Mouse (Mus musculus) G1E (cell line): ENCODE measurements around the gene Sdccag8. TPM values are rescaled to one million over a fixed set of nuclear protein-coding genes. Genes with fewer than 3 reads are reported as not detected.

Experiments used
- ATAC-seq: 2 replicates; pipeline ENCODE4 v1.8.0; 2016; ENCODE audit warnings: mild to moderate bottlenecking; ENCODE audit not compliant: insufficient number of reproducible peaks, poor library complexity, low FRiP score, severe bottlenecking; ENCODE audit errors: extremely low read depth
- DNase-seq: peaks from one replicate; pipeline ENCODE4 v3.0.0; 2012; ENCODE audit warnings: low spot score
- H3K27me3 ChIP-seq: 2 replicates; pipeline ENCODE4 v1.6.1; 2012; ENCODE audit warnings: mild to moderate bottlenecking, low read length, inconsistent platforms; ENCODE audit not compliant: insufficient read depth
- H3K36me3 ChIP-seq: replicated peaks from 2 replicates; pipeline ENCODE3; 2012; ENCODE audit warnings: mild to moderate bottlenecking, inconsistent platforms
- H3K4me1 ChIP-seq: 2 replicates; pipeline ENCODE4 v1.6.1; 2012; ENCODE audit warnings: low read depth, low read length, inconsistent platforms, mixed read lengths; ENCODE audit not compliant: insufficient read depth
- H3K4me3 ChIP-seq: 2 replicates; pipeline ENCODE4 v1.5.1; 2012; ENCODE audit warnings: low read depth, mild to moderate bottlenecking, inconsistent platforms, low read length, moderate library complexity, mixed read lengths
- H3K9me3 ChIP-seq: replicated peaks from 2 replicates; pipeline ENCODE4 v1.6.1; 2012; ENCODE audit warnings: inconsistent platforms
- CTCF ChIP-seq: IDR thresholded peaks from 2 replicates; pipeline ENCODE4 v1.5.1; 2012; ENCODE audit warnings: low read depth, low read length, inconsistent platforms, mixed read lengths
- GATA1 ChIP-seq: IDR thresholded peaks from 2 replicates; pipeline ENCODE4 v1.6.1; 2012; ENCODE audit warnings: borderline replicate concordance, low read length, inconsistent platforms, mixed read lengths
- GATA2 ChIP-seq: IDR thresholded peaks from 2 replicates; pipeline ENCODE4 v1.6.1; 2012; ENCODE audit warnings: low read depth, low read length, inconsistent platforms, borderline replicate concordance
- POLR2AphosphoS5 ChIP-seq: IDR thresholded peaks from 2 replicates; pipeline ENCODE4 v1.6.1; 2012; ENCODE audit warnings: low read depth, low read length, inconsistent platforms; ENCODE audit not compliant: insufficient replicate concordance
- TAL1 ChIP-seq: conservative IDR thresholded peaks from 2 replicates; pipeline ENCODE4 v1.6.1; 2012; ENCODE audit warnings: low read depth, low read length, inconsistent platforms, mixed read lengths
- polyA plus RNA-seq: library from polyadenylated mRNA; stranded (reverse); fragments of >175 nt; gene quantifications from 2 replicates; pipeline ENCODE4 v1.2.3, GENCODE M21; 2012
- total RNA-seq, 2 experiments: library from RNA; stranded (forward) in 1 of 2; stranded (reverse) in 1 of 2; fragments of 200-1000 nt in 1 of 2; fragments of >200 nt in 1 of 2; fragmentation: Nextera tagmentation in 1 of 2; gene quantifications; 2 replicates each; pipeline ENCODE4 v1.2.3; 2014 to 2017

Sdccag8 gene
- total and polyA plus RNA-seq, 3 experiments: 2.2 to 19.9 (median 11.9) TPM

DNA sequence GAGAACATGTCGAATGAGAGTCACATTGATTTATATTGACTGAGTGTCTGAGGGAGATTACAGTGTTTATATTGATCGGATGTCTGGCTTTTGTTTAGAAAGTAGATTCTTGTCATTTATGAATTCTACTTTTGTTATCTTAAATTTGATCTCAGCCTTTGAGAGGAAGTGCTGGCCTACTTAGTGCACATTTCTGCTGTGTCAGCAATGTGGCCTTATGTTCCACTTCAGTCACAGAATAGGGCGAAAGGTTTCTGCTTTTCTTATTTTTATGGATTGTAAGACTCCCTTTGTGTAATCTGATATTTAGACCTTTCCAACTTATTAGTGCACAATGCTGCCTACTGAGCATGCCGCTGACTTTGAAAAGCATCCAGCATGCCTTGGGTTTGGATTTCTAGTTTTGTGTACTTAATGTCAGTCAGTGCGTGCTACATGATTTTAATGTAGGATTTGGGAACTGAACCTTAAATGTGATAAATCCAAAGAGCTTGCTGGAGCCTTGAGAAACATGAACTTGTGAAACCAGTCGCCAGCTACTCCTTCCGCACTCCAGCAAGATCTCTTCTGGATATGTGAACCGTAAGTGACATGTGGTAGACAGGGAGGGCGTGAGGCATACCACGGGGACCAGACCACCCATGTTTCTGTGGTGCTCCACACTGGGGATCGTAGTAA lies 34.3 kb downstream of the Sdccag8 start:
- Histone ChIP-seq H3K4me1 (peaks cover 7% of the 10 kb centered on the region), H3K9me3 (no peaks in the 10 kb centered on the region), H3K36me3 (peaks cover 64% of the 10 kb centered on the region), H3K4me3 (no peak overlapping the region), H3K27me3 (no peaks in the 10 kb centered on the region)
- peak; percentile 54; the same call in 1 of the 2 replicates for ATAC-seq
- no peak for DNase-seq
- no peak for TF ChIP-seq GATA1
- no peak for TF ChIP-seq CTCF
- TF ChIP-seq GATA2: no peak
- no peak for TF ChIP-seq POLR2AphosphoS5
- no peak for TF ChIP-seq TAL1

- peaks cover 64% of the 10 kb centered on the region for H3K36me3 ChIP-seq
- ATAC-seq: no peak
- H3K4me1 ChIP-seq: peaks cover 5% of the 10 kb centered on the region
- H3K27me3 ChIP-seq: no peaks in the 10 kb centered on the region
- TF ChIP-seq GATA2 (no peak), GATA1 (no peak), CTCF (no peak), POLR2AphosphoS5 (no peak), TAL1 (no peak)
- H3K4me3 ChIP-seq: no peak overlapping the region
- DNase-seq: no peak
- H3K9me3 ChIP-seq: no peaks in the 10 kb centered on the region
Measured at GRCm38 (mm10) chr1:176849377-176849776, 34.9 kb downstream of the Sdccag8 start.

DNA sequence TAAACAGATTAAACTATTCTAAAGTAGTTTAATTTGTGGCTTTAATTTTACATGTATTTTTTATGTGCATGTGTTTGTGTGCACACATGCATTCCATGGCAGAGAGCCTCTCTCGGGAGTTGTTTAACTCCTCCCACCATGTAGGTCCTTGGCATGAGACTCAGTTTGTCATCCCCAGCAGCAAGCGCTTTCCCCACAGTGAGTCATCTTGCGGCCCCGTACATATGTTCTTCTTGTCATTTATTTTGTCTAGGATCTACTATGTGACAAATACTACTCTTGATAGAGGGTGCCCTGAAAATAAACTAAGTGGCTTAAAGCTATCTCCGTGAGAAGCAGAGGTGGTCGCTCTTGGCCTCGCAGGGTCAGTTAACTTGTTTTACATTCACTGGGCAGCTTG lies 36.9 kb downstream of the Sdccag8 start:
- Histone ChIP-seq H3K4me3 (no peak overlapping the region), H3K9me3 (no peaks in the 10 kb centered on the region), H3K27me3 (no peaks in the 10 kb centered on the region), H3K36me3 (peaks cover 56% of the 10 kb centered on the region), H3K4me1 (peaks cover 5% of the 10 kb centered on the region)
- ATAC-seq: no peak
- TF ChIP-seq GATA1: no peak
- no peak for TF ChIP-seq CTCF
- no peak for TF ChIP-seq POLR2AphosphoS5
- TF ChIP-seq TAL1: no peak
- no peak for TF ChIP-seq GATA2
- no peak for DNase-seq

DNA sequence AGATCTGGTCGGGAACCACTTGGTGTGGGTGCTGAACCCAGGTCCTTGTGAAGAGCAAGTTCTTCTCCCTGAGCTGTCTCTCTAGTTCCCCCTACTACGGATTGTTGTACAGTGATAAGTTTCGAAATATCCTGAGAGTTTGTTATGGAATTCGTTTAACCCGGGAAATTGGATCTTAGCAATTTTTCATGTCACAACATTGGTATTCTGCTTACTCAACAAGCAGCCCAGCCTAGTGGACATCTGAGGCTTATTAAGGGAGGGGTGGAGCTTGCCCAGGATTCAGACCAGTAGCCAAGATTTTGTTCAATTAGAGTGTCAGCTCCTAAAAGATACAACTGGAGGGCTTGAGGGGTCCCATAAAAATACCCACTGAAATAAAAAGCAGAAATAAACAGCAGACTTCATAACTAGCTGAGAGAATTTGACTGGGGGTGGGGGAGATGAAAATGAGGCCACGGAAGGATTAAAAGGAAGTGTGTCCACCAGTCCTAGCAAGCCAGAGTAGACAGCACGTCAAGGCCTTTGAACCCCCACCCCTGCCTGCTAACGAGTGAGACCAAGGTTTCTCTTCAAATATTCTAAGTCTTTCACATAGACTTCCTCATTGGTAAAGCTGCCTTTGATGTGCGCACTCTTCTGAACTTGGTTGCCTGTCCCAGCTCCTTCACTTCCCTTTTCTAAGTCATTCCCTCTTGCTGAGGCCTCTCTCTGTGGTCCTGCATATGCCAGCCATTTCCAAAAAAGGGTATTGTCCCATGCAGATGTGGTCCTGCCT lies 38.5 kb downstream of the Sdccag8 start:
- no peak for DNase-seq
- no peak for ATAC-seq
- TF ChIP-seq CTCF: no peak
- TF ChIP-seq TAL1: no peak
- no peak for TF ChIP-seq GATA2
- no peak for TF ChIP-seq GATA1
- TF ChIP-seq POLR2AphosphoS5: no peak
- no peaks in the 10 kb centered on the region for H3K27me3 ChIP-seq
- H3K4me1 ChIP-seq: peaks cover 5% of the 10 kb centered on the region
- H3K36me3 ChIP-seq: peaks cover 46% of the 10 kb centered on the region
- H3K4me3 ChIP-seq: no peak overlapping the region
- H3K9me3 ChIP-seq: no peaks in the 10 kb centered on the region

DNA sequence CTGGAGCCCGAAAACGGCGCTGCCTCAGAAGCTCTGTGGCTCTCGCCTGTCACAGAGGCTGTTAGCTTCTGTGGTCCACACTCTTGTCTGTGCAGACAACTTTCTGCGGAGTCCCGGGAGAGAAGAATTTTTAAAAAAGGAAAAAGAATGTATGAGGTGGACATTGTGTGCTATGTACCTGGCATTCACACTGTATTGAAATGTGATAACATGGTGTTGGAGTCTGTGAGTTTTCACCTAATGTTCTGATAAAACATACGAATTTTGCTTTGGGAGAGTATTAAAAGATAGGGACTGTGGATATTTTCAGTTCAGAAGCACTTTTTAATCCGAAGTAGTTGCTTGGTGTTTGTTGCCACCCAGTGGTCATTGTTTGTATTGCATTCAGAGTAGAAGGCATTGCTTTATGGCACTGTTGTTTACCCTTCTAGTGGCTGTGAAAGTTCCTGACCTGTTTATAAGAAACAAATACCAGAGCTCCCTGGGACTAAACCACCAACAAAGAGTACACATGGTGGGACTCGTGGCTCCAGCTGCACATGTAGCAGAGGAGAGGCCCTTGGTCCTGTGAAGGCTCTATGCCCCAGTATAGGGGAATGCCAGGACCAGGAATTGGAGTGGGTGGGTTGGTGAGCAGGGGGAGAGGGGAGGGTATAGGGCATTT lies 47.7 kb downstream of the Sdccag8 start:
- Histone ChIP-seq H3K27me3 (no peaks in the 10 kb centered on the region), H3K36me3 (peaks cover 8% of the 10 kb centered on the region), H3K4me3 (no peak overlapping the region), H3K9me3 (no peaks in the 10 kb centered on the region), H3K4me1 (no peaks in the 10 kb centered on the region)
- ATAC-seq (peak; percentile 49; the same call in 1 of the 2 replicates), DNase-seq (peak; percentile 38)
- TF ChIP-seq TAL1: no peak
- TF ChIP-seq CTCF: peak; percentile 55
- TF ChIP-seq GATA2: no peak

GRCm38 (mm10) chr1:176870501-176870900 lies 56.0 kb downstream of the Sdccag8 start:
- peaks cover 53% of the 10 kb centered on the region for H3K36me3 ChIP-seq
- ATAC-seq: no peak

More at GRCm38 (mm10) chr1:176870501-176870900, 56.0 kb downstream of the Sdccag8 start:
- H3K4me1 ChIP-seq: 0 out of 2 replicates have a peak, but pooled peaks cover 5% of the 10 kb centered on the region
- TF ChIP-seq GATA2: no peak
- no peak for TF ChIP-seq CTCF
- no peak for TF ChIP-seq TAL1
- TF ChIP-seq POLR2AphosphoS5: no peak
- no peak overlapping the region for H3K4me3 ChIP-seq
- H3K9me3 ChIP-seq: no peaks in the 10 kb centered on the region
- no peak for DNase-seq
- H3K27me3 ChIP-seq: no peaks in the 10 kb centered on the region
